In the genomic region with DNA sequence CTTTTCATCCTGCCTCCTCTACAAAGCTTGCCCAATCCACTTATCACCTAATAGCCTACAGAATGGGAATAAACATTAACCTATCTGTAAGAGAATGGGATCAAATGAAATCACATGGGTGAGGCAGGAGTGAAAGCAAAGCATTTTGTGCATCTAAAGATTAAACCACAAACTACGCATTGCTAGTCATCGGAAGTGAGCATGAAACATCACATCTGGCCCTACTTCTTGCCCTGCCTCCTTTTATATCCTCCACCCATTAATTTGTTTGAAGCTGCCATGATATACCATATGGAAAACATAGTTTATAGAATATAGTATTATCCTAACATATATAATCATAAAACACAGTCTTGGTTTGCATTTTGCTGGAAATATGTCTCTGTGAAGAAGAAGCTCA, we compare ENCODE assay signal across 15 mouse cellular contexts.
"Had no signal": no experiment of that assay in that cellular context is flagged by ENCODE, and none has a peak within 500 bp of the region (broad histone marks: within the 10 kb centered on the region; RNA-seq: fewer than 3 reads in every experiment).

No protein-coding gene starts in this region.

- DNase-seq: retina, postnatal 1 day; right cerebral cortex, adult 18-20 months; right cerebral cortex, postnatal 14 days; right cerebral cortex, postnatal 25 days; right cerebral cortex, postnatal 4 days; spleen, adult 18-20 months; thymus, adult 18-20 months; thymus, adult 2 months; thymus, postnatal 14 days; thymus, postnatal 25 days; thymus, postnatal 36 days; thymus, postnatal 4 days had no signal

- H3K4me3 ChIP-seq: neural tube, embryonic 15.5 days; stomach, embryonic 15.5 days had no signal

- H3K4me1 ChIP-seq: neural tube, embryonic 15.5 days; stomach, embryonic 15.5 days had no signal

- H3K36me3 ChIP-seq: neural tube, embryonic 15.5 days; stomach, embryonic 15.5 days had no signal

- H3K27me3 ChIP-seq: neural tube, embryonic 15.5 days; stomach, embryonic 15.5 days had no signal

- H3K9me3 ChIP-seq: neural tube, embryonic 15.5 days; stomach, embryonic 15.5 days had no signal

- H3K9ac ChIP-seq: neural tube, embryonic 15.5 days; stomach, embryonic 15.5 days had no signal

- H3K27ac ChIP-seq: neural tube, embryonic 15.5 days; stomach, embryonic 15.5 days; stomach, postnatal 0 days had no signal

- H3K4me2 ChIP-seq: neural tube, embryonic 15.5 days; stomach, embryonic 15.5 days had no signal
